Mouse (Mus musculus) bone marrow macrophage, adult 2 months (primary cell): ENCODE measurements around the gene Ccdc191.

Experiments
- CTCF ChIP-seq: IDR thresholded peaks from 2 replicates; pipeline ENCODE4 v1.5.1; 2012; ENCODE audit warnings: low read depth, mild to moderate bottlenecking, low read length, moderate library complexity
- POLR2A ChIP-seq: IDR thresholded peaks from 2 replicates; pipeline ENCODE4 v1.6.1; 2012; ENCODE audit warnings: mild to moderate bottlenecking, low read depth, low read length, borderline replicate concordance

DNA sequence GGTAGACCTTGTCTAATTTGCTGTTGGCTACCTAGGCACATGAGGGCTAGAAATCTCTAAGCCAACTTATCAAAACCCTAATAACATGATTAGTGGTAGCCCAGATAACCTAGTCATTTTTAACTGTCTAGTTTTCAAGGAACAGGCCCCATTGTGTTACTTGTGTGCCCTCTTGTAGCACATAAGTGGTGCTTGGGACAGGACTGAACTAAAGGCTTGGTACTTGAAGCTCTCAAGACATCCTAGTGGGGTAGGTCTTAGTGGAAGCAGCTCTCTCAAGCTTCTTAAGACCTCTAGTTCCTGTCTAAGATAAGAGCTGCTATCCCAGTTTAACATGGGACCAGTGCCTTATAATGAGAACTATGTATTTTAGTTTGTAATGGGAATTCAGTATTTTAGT lies 41.0 kb downstream of the Ccdc191 start:
- TF ChIP-seq CTCF (no peak), POLR2A (no peak)
